Mouse (Mus musculus): ENCODE measurements around the gene Aatf.
A peak's percentile ranks its signal among the peaks of the same experiment; 100 is the strongest.

Aatf gene

GRCm38 (mm10) chr11:84513171-84514116 is at the start of gene Aatf:
TSS of gene Aatf (minus strand) at chr11:84513522.
- DNase-seq (ENCODE audit: low read depth, low spot score) = peak; percentile 99

- no peak for DNase-seq (ENCODE audit: low read depth, low spot score)
Observed at GRCm38 (mm10) chr11:84562758-84563347, 49.5 kb upstream of the Aatf start.

- DNase-seq (ENCODE audit: low read depth, low spot score) = no peak
Observed at GRCm38 (mm10) chr11:84561546-84561945, 48.2 kb upstream of the Aatf start.

- no peak for DNase-seq (ENCODE audit: low read depth, low spot score)
Observed at GRCm38 (mm10) chr11:84553821-84554450, 40.6 kb upstream of the Aatf start.

GRCm38 (mm10) chr11:84551296-84551695 is 38.0 kb upstream of the Aatf start:
- DNase-seq (ENCODE audit: low read depth, low spot score) = no peak

GRCm38 (mm10) chr11:84549258-84549791 is 36.0 kb upstream of the Aatf start:
- DNase-seq (ENCODE audit: low read depth, low spot score) = no peak

- DNase-seq (ENCODE audit: low read depth, low spot score) = no peak
Observed at GRCm38 (mm10) chr11:84548293-84548692, 35.0 kb upstream of the Aatf start.

- DNase-seq (ENCODE audit: low read depth, low spot score) = no peak
Observed at GRCm38 (mm10) chr11:84539981-84540380, 26.7 kb upstream of the Aatf start.

- no peak for DNase-seq (ENCODE audit: low read depth, low spot score)
Observed at GRCm38 (mm10) chr11:84529797-84530703, 16.7 kb upstream of the Aatf start.

- DNase-seq (ENCODE audit: low read depth, low spot score) = no peak
Observed at GRCm38 (mm10) chr11:84529143-84529755, 15.9 kb upstream of the Aatf start.

GRCm38 (mm10) chr11:84526976-84527860 is 13.9 kb upstream of the Aatf start:
- no peak for DNase-seq (ENCODE audit: low read depth, low spot score)

GRCm38 (mm10) chr11:84526451-84526850 is 13.1 kb upstream of the Aatf start:
- DNase-seq (ENCODE audit: low read depth, low spot score) = no peak

GRCm38 (mm10) chr11:84525421-84526274 is 12.3 kb upstream of the Aatf start, which contains the start of gene Lhx1:
TSS of gene Lhx1 (minus strand) at chr11:84525535.
- DNase-seq (ENCODE audit: low read depth, low spot score) = peak; percentile 60

GRCm38 (mm10) chr11:84524511-84525270 is 11.4 kb upstream of the Aatf start:
- no peak for DNase-seq (ENCODE audit: low read depth, low spot score)

GRCm38 (mm10) chr11:84523841-84524510 is 10.7 kb upstream of the Aatf start:
- DNase-seq (ENCODE audit: low read depth, low spot score) = no peak

GRCm38 (mm10) chr11:84523321-84523831 is 10.1 kb upstream of the Aatf start:
- DNase-seq (ENCODE audit: low read depth, low spot score) = no peak
